Mouse (Mus musculus) stomach, postnatal 0 days (tissue): Measurements from ENCODE around the gene Rab27a.

Experiments
- CTCF ChIP-seq: IDR thresholded peaks from 2 replicates; pipeline ENCODE4 v1.5.1; 2016; ENCODE audit warnings: antibody characterized with exemption, low read depth, mild to moderate bottlenecking, moderate library complexity
- EP300 ChIP-seq: optimal IDR thresholded peaks from 2 replicates; pipeline ENCODE3; 2016; ENCODE audit warnings: antibody characterized with exemption

DNA sequence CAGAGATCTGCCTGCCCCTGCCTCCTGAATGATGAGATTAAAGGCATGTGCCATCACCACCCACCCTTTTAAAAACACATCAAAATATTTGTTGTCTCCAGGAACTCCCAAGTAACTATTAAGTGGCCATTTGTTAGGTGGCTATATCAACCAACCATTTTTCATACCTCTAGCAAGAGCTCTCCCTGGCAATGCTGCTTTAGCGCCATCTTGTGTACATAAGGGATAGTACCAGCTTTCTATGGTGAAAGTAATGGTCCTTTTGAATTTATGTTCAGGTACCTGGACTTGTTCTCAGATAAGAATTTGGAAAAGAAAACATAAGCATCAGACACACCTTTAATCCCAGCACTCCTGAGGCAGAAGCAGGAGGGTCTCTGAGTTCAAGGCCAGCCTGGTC, 47.1 kb downstream of the Rab27a start:
- peak; percentile 98 for TF ChIP-seq CTCF
- TF ChIP-seq EP300 = no peak
